9 mouse cellular contexts compared by ENCODE assay signal in the genomic region with DNA sequence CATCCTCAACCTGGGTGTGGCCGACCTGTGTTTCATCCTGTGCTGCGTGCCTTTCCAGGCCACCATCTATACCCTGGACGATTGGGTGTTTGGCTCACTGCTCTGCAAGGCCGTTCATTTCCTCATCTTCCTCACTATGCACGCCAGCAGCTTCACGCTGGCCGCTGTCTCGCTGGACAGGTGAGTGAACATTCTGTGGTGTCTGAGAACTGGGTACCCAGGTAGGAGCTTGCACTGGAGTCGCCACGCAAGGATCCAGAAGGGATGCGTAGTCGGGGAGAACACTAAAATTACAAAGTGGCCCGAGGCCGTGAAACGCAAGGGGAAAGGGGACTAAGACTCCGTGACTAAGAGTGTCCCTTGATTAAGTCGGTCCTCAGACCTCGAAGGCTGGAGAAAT. TPM values are rescaled to one million over a fixed set of nuclear protein-coding genes. Genes with fewer than 3 reads are reported as not detected.
A peak's percentile ranks its signal among the peaks of the same experiment; 100 is the strongest.
DNase-seq lines count a peak whose midpoint lies in the region; ATAC-seq and TF ChIP-seq lines count a peak whose summit lies in the region.
"Had no signal": no experiment of that assay in that cellular context is flagged by ENCODE, and none has a peak within 500 bp of the region (broad histone marks: within the 10 kb centered on the region; RNA-seq: fewer than 3 reads in every experiment).

No protein-coding gene starts in this region.

- intact Hi-C loops in heart, adult 2 months (cut with DNase I) = no loop called here

- DNase-seq in heart, adult 2 months = no peak
- DNase-seq in limb, embryonic 11.5 days (ENCODE audit: low spot score) = peak; percentile 40
- DNase-seq in neural tube, embryonic 11.5 days (ENCODE audit: low spot score) = no peak
- no peak for DNase-seq in right cerebral cortex, postnatal 10 days (ENCODE audit: low spot score in 2 of 2)
- no peak for DNase-seq in T-cell, adult 2 months (ENCODE audit: low spot score)
- no peak for DNase-seq in gastrocnemius, postnatal 4 days (ENCODE audit: low spot score in 2 of 2)

- H3K27me3 ChIP-seq in heart, embryonic 14.5 days (ENCODE audit: control insufficient read depth, insufficient read depth, low read length) = peaks cover 64% of the 10 kb centered on the region
- peaks cover 13% of the 10 kb centered on the region for H3K27me3 ChIP-seq in heart, adult 2 months (ENCODE audit: control insufficient read depth, insufficient read depth, low read length)
- peaks cover 55% of the 10 kb centered on the region for H3K27me3 ChIP-seq in embryonic facial prominence, embryonic 15.5 days
- H3K27me3 ChIP-seq in limb, embryonic 11.5 days (ENCODE audit: control insufficient read depth, insufficient read depth, low read length) = peaks cover 53% of the 10 kb centered on the region
- H3K27me3 ChIP-seq in neural tube, embryonic 11.5 days (ENCODE audit: control insufficient read depth, insufficient read depth, low read length) = peaks cover 54% of the 10 kb centered on the region

- no peaks in the 10 kb centered on the region for H3K79me2 ChIP-seq in heart, adult 2 months (replicated peaks; ENCODE audit: control insufficient read depth, insufficient read depth, low read length)

- peak overlapping the region; percentile 29 to 34 for H3K4me3 ChIP-seq in heart, embryonic 14.5 days (ENCODE audit: control insufficient read depth in 1 of 2, insufficient read depth in 1 of 2, low read depth in 1 of 2, low read length in 2 of 2)
- H3K4me3 ChIP-seq in heart, adult 2 months = no peak overlapping the region
- peak overlapping the region; percentile 39 for H3K4me3 ChIP-seq in embryonic facial prominence, embryonic 15.5 days (replicated peaks)
- H3K4me3 ChIP-seq in limb, embryonic 11.5 days (ENCODE audit: low read depth, low read length) = peak overlapping the region; percentile 19
- H3K4me3 ChIP-seq in neural tube, embryonic 11.5 days (ENCODE audit: low read depth, low read length) = peak overlapping the region; percentile 19

- TF ChIP-seq POLR2A in heart, adult 2 months (IDR thresholded peaks at IDR 0.05; ENCODE audit: insufficient read depth, low read depth, low read length) = no peak

- WGBS in heart, embryonic 14.5 days = 2% methylated on average over 18 of the region's 18 CpGs
- 3% methylated on average over 18 of the region's 18 CpGs for WGBS in heart, adult 2 months
- WGBS in embryonic facial prominence, embryonic 15.5 days = 2% methylated on average over 18 of the region's 18 CpGs
- 2% methylated on average over 18 of the region's 18 CpGs for WGBS in limb, embryonic 11.5 days
- WGBS in neural tube, embryonic 11.5 days = 3% methylated on average over 18 of the region's 18 CpGs

- no peak overlapping the region for H3K27ac ChIP-seq in heart, embryonic 14.5 days (replicated peaks in 1 of 2; ENCODE audit: control insufficient read depth in 1 of 2, insufficient read depth in 1 of 2, low read depth in 2 of 2, low read length in 2 of 2)
- no peak overlapping the region for H3K27ac ChIP-seq in heart, adult 2 months
- no peak overlapping the region for H3K27ac ChIP-seq in embryonic facial prominence, embryonic 15.5 days (replicated peaks)
- H3K27ac ChIP-seq in limb, embryonic 11.5 days (replicated peaks; ENCODE audit: low read depth, low read length) = no peak overlapping the region
- no peak overlapping the region for H3K27ac ChIP-seq in neural tube, embryonic 11.5 days (ENCODE audit: low read depth, low read length)
- H3K27ac ChIP-seq: macrophage had no signal

- peaks cover 5 to 8% of the 10 kb centered on the region in 2 experiments for H3K4me1 ChIP-seq in heart, embryonic 14.5 days (ENCODE audit: control insufficient read depth in 2 of 2, insufficient read depth in 2 of 2, low read length in 2 of 2)
- no peaks in the 10 kb centered on the region; the same call in 1 of the 2 replicates for H3K4me1 ChIP-seq in heart, adult 2 months (ENCODE audit: control insufficient read depth, insufficient read depth, low read length)
- H3K4me1 ChIP-seq in embryonic facial prominence, embryonic 15.5 days = peaks cover 26% of the 10 kb centered on the region
- peaks cover 4% of the 10 kb centered on the region; the same call in 1 of the 2 replicates for H3K4me1 ChIP-seq in limb, embryonic 11.5 days (ENCODE audit: control insufficient read depth, insufficient read depth, low read length)
- no peaks in the 10 kb centered on the region for H3K4me1 ChIP-seq in neural tube, embryonic 11.5 days (ENCODE audit: control insufficient read depth, insufficient read depth, low read length)

- 0 out of 2 replicates have a peak, but pooled peaks cover 3% of the 10 kb centered on the region for H3K9me3 ChIP-seq in heart, embryonic 14.5 days (ENCODE audit: control insufficient read depth, low read length)
- no peaks in the 10 kb centered on the region for H3K9me3 ChIP-seq in embryonic facial prominence, embryonic 15.5 days (replicated peaks)
- no peaks in the 10 kb centered on the region for H3K9me3 ChIP-seq in limb, embryonic 11.5 days (ENCODE audit: control insufficient read depth, low read length)
- H3K9me3 ChIP-seq in neural tube, embryonic 11.5 days (ENCODE audit: control insufficient read depth, low read length) = no peaks in the 10 kb centered on the region

- TF ChIP-seq EP300 in heart, adult 2 months (IDR thresholded peaks at IDR 0.05; ENCODE audit: insufficient read depth, low read depth, low read length) = no peak

- no peaks in the 10 kb centered on the region for H3K36me3 ChIP-seq in heart, embryonic 14.5 days (ENCODE audit: control insufficient read depth, insufficient read depth, low read length)
- no peaks in the 10 kb centered on the region for H3K36me3 ChIP-seq in heart, adult 2 months (ENCODE audit: control insufficient read depth, insufficient read depth, low read length)
- no peaks in the 10 kb centered on the region for H3K36me3 ChIP-seq in embryonic facial prominence, embryonic 15.5 days
- H3K36me3 ChIP-seq in limb, embryonic 11.5 days (ENCODE audit: control insufficient read depth, insufficient read depth, low read length) = no peaks in the 10 kb centered on the region
- no peaks in the 10 kb centered on the region for H3K36me3 ChIP-seq in neural tube, embryonic 11.5 days (ENCODE audit: control insufficient read depth, insufficient read depth, low read length)

- no peak for ATAC-seq in heart, embryonic 14.5 days (ENCODE audit: insufficient number of reproducible peaks, insufficient read depth, low FRiP score, low read depth)
- no peak for ATAC-seq in embryonic facial prominence, embryonic 15.5 days (ENCODE audit: insufficient number of reproducible peaks, low FRiP score, low TSS enrichment, low read depth)
- no peak for ATAC-seq in limb, embryonic 11.5 days (ENCODE audit: insufficient number of reproducible peaks, low FRiP score, low TSS enrichment, low read depth)
- no peak for ATAC-seq in neural tube, embryonic 11.5 days (ENCODE audit: insufficient read depth, low FRiP score, low TSS enrichment)

- H3K9ac ChIP-seq in heart, embryonic 14.5 days (ENCODE audit: low read length) = peak overlapping the region; percentile 49; the same call in 1 of the 2 replicates
- H3K9ac ChIP-seq in heart, adult 2 months (ENCODE audit: low read depth, low read length) = no peak overlapping the region
- H3K9ac ChIP-seq in embryonic facial prominence, embryonic 15.5 days = no peak overlapping the region
- H3K9ac ChIP-seq in limb, embryonic 11.5 days (ENCODE audit: low read length) = no peak overlapping the region
- no peak overlapping the region for H3K9ac ChIP-seq in neural tube, embryonic 11.5 days (ENCODE audit: low read length)

- H3K4me2 ChIP-seq in heart, embryonic 14.5 days (ENCODE audit: low read length) = peak overlapping the region; percentile 67
- H3K4me2 ChIP-seq in embryonic facial prominence, embryonic 15.5 days (replicated peaks) = peak overlapping the region; percentile 59
- H3K4me2 ChIP-seq in limb, embryonic 11.5 days (ENCODE audit: low read depth, severe bottlenecking) = peak overlapping the region; percentile 41
- H3K4me2 ChIP-seq in neural tube, embryonic 11.5 days (ENCODE audit: low read depth) = peak overlapping the region; percentile 35

- no peak for TF ChIP-seq CTCF in heart, adult 2 months (IDR thresholded peaks at IDR 0.05)

RNA-seq across cellular contexts. Expression of a gene that starts 0.9 kb away (rescaled TPM):
- polyA plus RNA-seq in heart, embryonic 14.5 days (2014; fragmentation: Nextera tagmentation; extraction: Ambion mirVana) = not detected in 2 replicates
- total RNA-seq in heart, adult 2 months (2021) = not detected
- polyA plus RNA-seq in heart, adult 2 months (2012; rRNA removed) = 0.18 and 0.32 TPM in 2 replicates
- 0.27 and 0.47 TPM in 2 replicates for polyA plus RNA-seq in embryonic facial prominence, embryonic 15.5 days (2015; fragmentation: Nextera tagmentation; extraction: Ambion mirVana)
- polyA plus RNA-seq in limb, embryonic 11.5 days (2014; fragmentation: Nextera tagmentation; extraction: Ambion mirVana) = 0.12 and 0.17 TPM in 2 replicates
- polyA plus RNA-seq in neural tube, embryonic 11.5 days (2014; fragmentation: Nextera tagmentation; extraction: Ambion mirVana) = 0.49 and 0.70 TPM in 2 replicates
- total RNA-seq in gastrocnemius, postnatal 4 days (2021) = under 1 TPM; 0.37 to 0.75 TPM
- polyA plus RNA-seq: macrophage had no signal

RNA-seq across cellular contexts. Expression of a gene that starts 7.7 kb away (rescaled TPM):
- 55.5 and 57.7 TPM in 2 replicates for polyA plus RNA-seq in heart, embryonic 14.5 days (2014; fragmentation: Nextera tagmentation; extraction: Ambion mirVana)
- 10 to 100 TPM; 61.5 to 71.2 TPM for total RNA-seq in heart, adult 2 months (2021)
- 40.0 and 50.7 TPM in 2 replicates for polyA plus RNA-seq in heart, adult 2 months (2012; rRNA removed)
- polyA plus RNA-seq in embryonic facial prominence, embryonic 15.5 days (2015; fragmentation: Nextera tagmentation; extraction: Ambion mirVana) = 101 and 103 TPM in 2 replicates
- 88.2 and 96.9 TPM in 2 replicates for polyA plus RNA-seq in limb, embryonic 11.5 days (2014; fragmentation: Nextera tagmentation; extraction: Ambion mirVana)
- 83.5 and 87.4 TPM in 2 replicates for polyA plus RNA-seq in neural tube, embryonic 11.5 days (2014; fragmentation: Nextera tagmentation; extraction: Ambion mirVana)
- total RNA-seq in gastrocnemius, postnatal 4 days (2021) = 10 to 100 TPM; 94.2 to 94.6 TPM

RNA-seq across cellular contexts. Expression of a gene that starts 25.4 kb away (rescaled TPM):
- polyA plus RNA-seq in heart, embryonic 14.5 days (2014; fragmentation: Nextera tagmentation; extraction: Ambion mirVana) = 51.1 and 57.8 TPM in 2 replicates
- 10 to 100 TPM; 43.7 to 44.0 TPM for total RNA-seq in heart, adult 2 months (2021)
- polyA plus RNA-seq in heart, adult 2 months (2012; rRNA removed) = 28.0 and 29.7 TPM in 2 replicates
- polyA plus RNA-seq in embryonic facial prominence, embryonic 15.5 days (2015; fragmentation: Nextera tagmentation; extraction: Ambion mirVana) = 67.5 and 68.8 TPM in 2 replicates
- polyA plus RNA-seq in limb, embryonic 11.5 days (2014; fragmentation: Nextera tagmentation; extraction: Ambion mirVana) = 69.4 and 69.5 TPM in 2 replicates
- polyA plus RNA-seq in neural tube, embryonic 11.5 days (2014; fragmentation: Nextera tagmentation; extraction: Ambion mirVana) = 74.3 and 75.5 TPM in 2 replicates
- 10 to 100 TPM; 87.9 to 99.9 TPM for total RNA-seq in gastrocnemius, postnatal 4 days (2021)

RNA-seq across cellular contexts. Expression of a gene that starts 43.8 kb away (rescaled TPM):
- polyA plus RNA-seq in heart, embryonic 14.5 days (2014; fragmentation: Nextera tagmentation; extraction: Ambion mirVana) = 0.58 and 0.63 TPM in 2 replicates
- under 1 TPM; 0.39 to 0.50 TPM for total RNA-seq in heart, adult 2 months (2021)
- 0.15 and 0.29 TPM in 2 replicates for polyA plus RNA-seq in heart, adult 2 months (2012; rRNA removed)
- polyA plus RNA-seq in embryonic facial prominence, embryonic 15.5 days (2015; fragmentation: Nextera tagmentation; extraction: Ambion mirVana) = 28.1 and 28.5 TPM in 2 replicates
- polyA plus RNA-seq in limb, embryonic 11.5 days (2014; fragmentation: Nextera tagmentation; extraction: Ambion mirVana) = 1.1 and 1.2 TPM in 2 replicates
- polyA plus RNA-seq in neural tube, embryonic 11.5 days (2014; fragmentation: Nextera tagmentation; extraction: Ambion mirVana) = 0.90 and 0.93 TPM in 2 replicates
- total RNA-seq in gastrocnemius, postnatal 4 days (2021) = under 1 TPM; 0.41 to 0.47 TPM
- polyA plus RNA-seq: macrophage had no signal

RNA-seq across cellular contexts. Expression of a gene that starts 53.5 kb away (rescaled TPM):
- 0.07 and 0.12 TPM in 2 replicates for polyA plus RNA-seq in heart, embryonic 14.5 days (2014; fragmentation: Nextera tagmentation; extraction: Ambion mirVana)
- total RNA-seq in heart, adult 2 months (2021) = not detected
- polyA plus RNA-seq in heart, adult 2 months (2012; rRNA removed) = 5.1 TPM in 1 of 2 replicates, not detected in the other
- 30.6 and 69.8 TPM in 2 replicates for polyA plus RNA-seq in embryonic facial prominence, embryonic 15.5 days (2015; fragmentation: Nextera tagmentation; extraction: Ambion mirVana)
- 0.09 and 0.20 TPM in 2 replicates for polyA plus RNA-seq in limb, embryonic 11.5 days (2014; fragmentation: Nextera tagmentation; extraction: Ambion mirVana)
- polyA plus RNA-seq in neural tube, embryonic 11.5 days (2014; fragmentation: Nextera tagmentation; extraction: Ambion mirVana) = 2.5 and 3.1 TPM in 2 replicates
- under 1 TPM; 0.29 to 0.31 TPM for total RNA-seq in gastrocnemius, postnatal 4 days (2021)
- polyA plus RNA-seq: macrophage had no signal
